Mouse (Mus musculus) heart, adult 2 months (tissue): ENCODE measurements at regions not wholly inside any gene's neighbourhood (a gene's known extent, or its start where the extent isn't known, plus 50 kb on each side); places are given as distances from the start of the nearest gene placed in this dataset.

ENCODE experiments used
- CTCF ChIP-seq: fragments of 200-600 bp; IDR thresholded peaks from 2 replicates; pipeline ENCODE4 v1.8.1; 2022; ENCODE audit warnings: antibody characterized with exemption, mild to moderate bottlenecking, moderate library complexity
- EP300 ChIP-seq: fragments of 200-500 bp; IDR thresholded peaks from 2 replicates; pipeline ENCODE4 v1.6.1; 2011; ENCODE audit warnings: low read depth, low read length, control low read depth; ENCODE audit not compliant: insufficient read depth

DNA sequence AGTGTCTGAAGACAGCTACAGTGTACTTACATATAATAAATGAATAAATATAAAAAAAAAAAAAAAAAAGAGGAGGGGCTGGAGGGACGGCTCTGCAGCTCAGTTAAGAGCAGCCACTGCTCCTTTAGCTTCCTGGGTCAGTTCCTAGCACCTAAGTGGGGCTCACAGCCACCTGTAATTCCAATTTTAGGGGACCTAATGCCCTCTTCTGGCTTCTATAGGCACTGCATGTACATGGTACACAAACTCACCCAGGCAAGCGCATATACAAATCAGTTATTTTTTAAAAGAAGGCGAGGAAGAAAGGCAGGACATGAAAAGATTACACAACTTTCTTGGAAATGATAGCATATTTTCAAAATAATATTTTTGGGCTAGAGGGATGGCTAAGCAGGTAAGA is 67.0 kb upstream of the Sall4 start:
- no peak for TF ChIP-seq CTCF
- no peak for TF ChIP-seq EP300
